Mouse (Mus musculus): ENCODE data around the gene Sepsecs. TPM values are rescaled to one million over a fixed set of nuclear protein-coding genes. Genes with fewer than 3 reads are reported as not detected.

Gene Sepsecs
- polyA plus RNA-seq, 1 experiment: 9.9 TPM

DNA sequence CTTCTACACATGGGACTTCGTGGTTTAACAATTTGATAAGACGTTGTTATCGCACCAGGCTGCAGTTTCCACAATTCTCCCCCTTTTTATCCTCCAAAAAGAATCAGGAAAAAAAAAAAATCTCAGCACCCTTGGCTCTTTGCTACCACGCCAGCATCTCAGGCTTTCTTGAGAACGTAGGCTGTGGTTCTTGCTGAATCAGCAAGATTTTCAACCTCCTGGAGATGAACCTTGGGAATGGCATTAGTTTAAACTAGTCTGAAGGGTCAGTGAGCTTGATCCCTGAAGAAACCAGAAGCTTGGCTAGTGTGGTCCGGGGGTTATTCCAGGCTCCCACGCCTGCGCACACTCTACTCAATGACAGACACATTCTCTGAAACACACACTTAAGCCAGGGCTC lies 41.8 kb downstream of the Sepsecs start:
- Histone ChIP-seq H3K27ac (ENCODE audit: insufficient read depth, low read length) (no peak overlapping the region), H3K4me3 (replicated peaks; ENCODE audit: insufficient read depth, low read depth, low read length) (no peak overlapping the region), H3K27me3 (ENCODE audit: control insufficient read depth, insufficient read depth, low read length) (no peaks in the 10 kb centered on the region; the same call in 1 of the 2 replicates), H3K4me1 (ENCODE audit: control insufficient read depth, insufficient read depth, low read length) (no peaks in the 10 kb centered on the region)
- 94% methylated on average over 8 of the region's 8 CpGs for WGBS
- DNase-seq: no peak
- TF ChIP-seq CTCF (IDR thresholded peaks at IDR 0.05; ENCODE audit: borderline replicate concordance, insufficient read depth, low read depth, low read length): no peak
- TF ChIP-seq POLR2A (IDR thresholded peaks at IDR 0.05; ENCODE audit: borderline replicate concordance, insufficient read depth, low read length): no peak

- H3K27ac ChIP-seq (ENCODE audit: insufficient read depth, low read length): no peak overlapping the region
- H3K4me3 ChIP-seq (replicated peaks; ENCODE audit: insufficient read depth, low read depth, low read length): no peak overlapping the region
- H3K4me1 ChIP-seq (ENCODE audit: control insufficient read depth, insufficient read depth, low read length): no peaks in the 10 kb centered on the region
- DNase-seq: no peak
- 31% methylated on average over 8 of the region's 8 CpGs for WGBS
- TF ChIP-seq CTCF (IDR thresholded peaks at IDR 0.05; ENCODE audit: borderline replicate concordance, insufficient read depth, low read depth, low read length): no peak
- no peaks in the 10 kb centered on the region; the same call in 1 of the 2 replicates for H3K27me3 ChIP-seq (ENCODE audit: control insufficient read depth, insufficient read depth, low read length)
These were observed 43.4 kb downstream of the Sepsecs start for GRCm38 (mm10) chr5:52626092-52626491.

DNA sequence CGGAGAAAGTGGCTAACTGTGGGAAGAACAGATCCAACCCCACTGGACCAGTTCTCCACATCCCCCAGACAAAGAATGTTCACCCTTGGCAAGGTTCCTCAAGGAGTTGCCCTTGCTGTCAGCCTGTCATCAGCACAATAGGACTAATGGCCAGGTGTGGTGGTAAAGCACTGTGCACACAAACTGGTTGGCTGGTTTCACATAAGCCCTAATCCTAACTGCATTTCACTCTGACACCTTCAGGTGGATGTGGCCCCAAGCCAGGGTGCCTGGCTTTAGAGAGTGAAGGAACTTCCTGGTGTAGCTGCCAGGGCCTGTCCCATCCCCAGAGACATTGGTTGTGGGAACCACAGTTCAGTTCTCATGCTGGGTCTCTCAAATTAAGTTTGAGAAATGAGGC lies 44.6 kb downstream of the Sepsecs start:
- H3K27ac ChIP-seq (ENCODE audit: insufficient read depth, low read length): no peak overlapping the region
- H3K4me1 ChIP-seq (ENCODE audit: control insufficient read depth, insufficient read depth, low read length): no peaks in the 10 kb centered on the region
- TF ChIP-seq POLR2A (IDR thresholded peaks at IDR 0.05; ENCODE audit: borderline replicate concordance, insufficient read depth, low read length) (no peak), CTCF (IDR thresholded peaks at IDR 0.05; ENCODE audit: borderline replicate concordance, insufficient read depth, low read depth, low read length) (no peak)
- WGBS: 96% methylated on average over 1 of the region's 1 CpGs
- no peaks in the 10 kb centered on the region; the same call in 1 of the 2 replicates for H3K27me3 ChIP-seq (ENCODE audit: control insufficient read depth, insufficient read depth, low read length)
- no peak overlapping the region for H3K4me3 ChIP-seq (replicated peaks; ENCODE audit: insufficient read depth, low read depth, low read length)
- DNase-seq: no peak

DNA sequence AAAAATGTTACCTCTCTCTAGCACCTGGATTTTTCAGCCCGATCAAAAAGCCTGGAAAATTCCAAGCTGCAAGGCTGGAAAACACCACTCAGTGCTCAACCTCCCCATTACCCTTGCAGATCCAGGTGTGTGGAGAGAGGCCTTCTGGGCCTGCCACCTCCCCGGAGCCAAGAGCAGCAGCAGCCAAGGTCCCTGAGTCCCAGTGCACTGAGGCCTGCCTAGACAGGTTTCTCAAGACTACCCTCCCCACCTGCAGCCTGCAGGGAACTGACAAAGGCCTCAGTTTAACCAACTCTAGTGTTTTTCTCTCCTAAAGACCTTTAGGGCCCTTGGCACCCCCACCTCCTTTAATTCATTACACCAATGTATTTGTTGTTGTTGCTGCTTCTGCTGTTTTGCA lies 46.4 kb downstream of the Sepsecs start:
- no peak for DNase-seq
- 92% methylated on average over 2 of the region's 2 CpGs for WGBS
- no peak overlapping the region for H3K4me3 ChIP-seq (replicated peaks; ENCODE audit: insufficient read depth, low read depth, low read length)
- H3K27me3 ChIP-seq (ENCODE audit: control insufficient read depth, insufficient read depth, low read length): no peaks in the 10 kb centered on the region; the same call in 1 of the 2 replicates
- H3K4me1 ChIP-seq (ENCODE audit: control insufficient read depth, insufficient read depth, low read length): no peaks in the 10 kb centered on the region
- TF ChIP-seq CTCF (IDR thresholded peaks at IDR 0.05; ENCODE audit: borderline replicate concordance, insufficient read depth, low read depth, low read length) (no peak), POLR2A (IDR thresholded peaks at IDR 0.05; ENCODE audit: borderline replicate concordance, insufficient read depth, low read length) (no peak)
- H3K27ac ChIP-seq (ENCODE audit: insufficient read depth, low read length): no peak overlapping the region

DNA sequence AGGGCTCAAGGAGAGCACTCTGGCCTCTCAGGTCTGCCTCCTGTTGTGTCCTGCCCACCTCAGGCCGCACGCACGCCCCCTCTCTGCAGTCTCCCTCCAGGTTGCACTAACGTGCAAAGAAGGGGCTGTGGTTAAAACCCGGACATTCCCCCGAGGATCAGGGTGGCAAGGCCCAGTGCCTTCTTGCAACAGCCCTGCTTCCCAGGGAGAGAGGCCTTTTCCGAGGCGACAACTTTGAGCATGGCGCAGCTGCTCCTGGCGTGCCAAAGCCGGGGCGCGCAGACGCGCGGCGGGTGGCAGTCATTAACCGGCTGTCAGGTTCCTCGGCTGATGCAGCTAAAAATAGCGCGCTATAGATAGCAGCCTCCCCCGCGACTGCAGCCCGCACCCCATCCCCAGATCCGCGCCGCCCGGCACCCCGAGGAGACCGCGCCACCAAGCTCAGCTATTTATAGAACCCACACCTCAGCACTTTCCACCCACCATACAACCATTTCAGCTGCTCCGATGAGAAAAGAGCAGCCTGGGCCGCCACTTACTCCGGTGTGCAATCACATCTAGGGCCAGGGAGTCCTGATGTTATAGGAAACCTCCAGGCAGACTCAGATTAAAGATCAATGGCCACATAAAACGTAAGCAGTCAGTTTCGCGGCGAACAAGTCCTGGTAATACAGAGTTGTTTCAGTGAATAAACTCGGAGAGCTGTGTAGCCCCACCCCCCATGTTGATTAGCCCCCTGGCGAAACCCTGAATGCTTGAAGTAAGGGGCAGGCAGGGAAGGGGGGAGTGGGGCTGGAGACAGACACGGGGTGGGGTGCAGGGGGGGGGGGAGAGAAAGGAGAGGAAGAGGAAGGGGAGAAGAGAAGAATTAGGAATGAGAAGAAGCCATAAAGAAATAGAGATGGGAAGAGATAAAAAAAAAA lies 50.9 kb downstream of the Sepsecs start:
- Histone ChIP-seq H3K27ac (ENCODE audit: insufficient read depth, low read length) (no peak overlapping the region), H3K27me3 (ENCODE audit: control insufficient read depth, insufficient read depth, low read length) (no peaks in the 10 kb centered on the region), H3K4me1 (ENCODE audit: control insufficient read depth, insufficient read depth, low read length) (peaks cover 10% of the 10 kb centered on the region), H3K4me3 (replicated peaks; ENCODE audit: insufficient read depth, low read depth, low read length) (peak overlapping the region; percentile 25)
- DNase-seq: peak; percentile 76 to 82
- WGBS: 3% methylated on average over 41 of the region's 41 CpGs
- TF ChIP-seq CTCF (IDR thresholded peaks at IDR 0.05; ENCODE audit: borderline replicate concordance, insufficient read depth, low read depth, low read length): no peak
- TF ChIP-seq POLR2A (IDR thresholded peaks at IDR 0.05; ENCODE audit: borderline replicate concordance, insufficient read depth, low read length): no peak

DNA sequence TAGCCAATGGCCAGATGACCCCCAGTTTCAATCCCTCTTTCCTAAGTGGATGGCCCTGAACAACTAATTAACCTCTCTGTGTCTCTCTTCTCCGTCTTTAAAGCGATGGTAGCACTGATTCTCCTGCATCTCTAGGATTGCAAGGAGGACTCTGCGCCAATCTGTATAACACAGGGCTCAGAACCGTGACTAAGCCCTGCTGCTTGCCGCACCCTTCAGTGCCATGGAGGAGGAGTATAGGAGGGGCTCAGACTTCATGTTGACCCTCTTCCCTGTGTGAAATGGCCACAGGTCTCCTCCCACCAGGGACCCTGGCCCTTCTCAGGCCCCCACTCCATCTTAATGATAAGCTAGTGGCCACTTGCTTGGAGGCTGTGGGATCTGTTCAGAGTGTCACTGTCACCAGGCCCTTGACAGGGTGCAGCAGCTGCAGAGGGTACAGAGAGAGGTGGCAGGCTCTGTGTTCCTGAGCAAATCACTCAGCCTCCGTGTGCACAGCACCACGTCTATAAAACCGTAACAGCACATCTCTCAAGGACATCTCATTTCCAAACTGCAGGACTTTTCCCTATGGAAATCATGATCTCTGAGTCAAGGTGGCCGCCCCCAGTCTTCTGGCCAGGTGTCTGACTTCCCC lies 51.7 kb downstream of the Sepsecs start:
- WGBS: 80% methylated on average over 9 of the region's 9 CpGs
- Histone ChIP-seq H3K4me1 (ENCODE audit: control insufficient read depth, insufficient read depth, low read length) (peaks cover 10% of the 10 kb centered on the region), H3K4me3 (replicated peaks; ENCODE audit: insufficient read depth, low read depth, low read length) (no peak overlapping the region), H3K27me3 (ENCODE audit: control insufficient read depth, insufficient read depth, low read length) (no peaks in the 10 kb centered on the region), H3K27ac (ENCODE audit: insufficient read depth, low read length) (no peak overlapping the region)
- no peak for DNase-seq
- TF ChIP-seq CTCF (IDR thresholded peaks at IDR 0.05; ENCODE audit: borderline replicate concordance, insufficient read depth, low read depth, low read length): no peak
- TF ChIP-seq POLR2A (IDR thresholded peaks at IDR 0.05; ENCODE audit: borderline replicate concordance, insufficient read depth, low read length): no peak

DNA sequence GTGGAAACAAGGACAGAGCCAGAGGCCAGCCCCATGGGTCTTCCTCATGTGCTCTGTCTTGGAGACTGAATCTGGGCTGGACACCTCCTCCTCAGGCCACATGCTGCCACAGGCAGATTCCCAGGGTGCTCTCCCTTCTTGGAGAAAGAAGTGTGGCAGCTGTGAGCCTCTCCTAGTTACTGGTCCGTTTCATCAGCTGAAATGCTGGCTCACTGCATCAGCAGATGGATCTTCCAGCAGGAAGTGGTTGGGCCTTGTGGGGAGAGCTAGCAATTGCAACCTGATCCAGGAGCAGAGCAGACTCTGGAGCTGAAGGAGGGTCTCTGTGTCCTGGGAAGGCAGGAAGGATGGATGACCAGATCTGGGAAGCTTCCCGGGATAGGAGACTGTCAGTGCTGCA lies 53.0 kb downstream of the Sepsecs start:
- Histone ChIP-seq H3K27ac (ENCODE audit: insufficient read depth, low read length) (no peak overlapping the region), H3K27me3 (ENCODE audit: control insufficient read depth, insufficient read depth, low read length) (no peaks in the 10 kb centered on the region), H3K4me1 (ENCODE audit: control insufficient read depth, insufficient read depth, low read length) (peaks cover 10% of the 10 kb centered on the region), H3K4me3 (replicated peaks; ENCODE audit: insufficient read depth, low read depth, low read length) (no peak overlapping the region)
- WGBS: 14% methylated on average over 2 of the region's 2 CpGs
- peak; percentile 22 to 23 for DNase-seq
- TF ChIP-seq POLR2A (IDR thresholded peaks at IDR 0.05; ENCODE audit: borderline replicate concordance, insufficient read depth, low read length) (no peak), CTCF (IDR thresholded peaks at IDR 0.05; ENCODE audit: borderline replicate concordance, insufficient read depth, low read depth, low read length) (no peak)

DNA sequence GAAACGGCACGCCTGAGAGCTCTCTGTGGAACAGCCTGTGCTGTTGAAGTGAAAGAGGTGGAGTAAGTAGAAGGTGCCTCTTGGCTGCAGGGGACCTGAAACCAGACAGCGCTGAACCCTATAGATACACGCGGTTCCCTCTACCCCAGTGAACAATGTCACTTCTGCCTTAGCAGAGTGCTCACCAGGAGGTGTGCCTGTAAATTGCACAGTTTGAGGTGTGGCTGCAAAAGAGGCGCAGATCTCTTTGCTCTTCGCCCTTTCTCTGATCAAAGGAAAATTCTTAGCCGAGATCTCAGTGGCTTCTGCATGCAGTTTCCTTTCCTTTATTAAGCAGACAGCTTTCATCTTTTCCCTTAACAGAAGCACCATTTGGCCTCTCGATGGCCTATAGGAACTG lies 54.1 kb downstream of the Sepsecs start:
- Histone ChIP-seq H3K4me3 (replicated peaks; ENCODE audit: insufficient read depth, low read depth, low read length) (no peak overlapping the region), H3K27me3 (ENCODE audit: control insufficient read depth, insufficient read depth, low read length) (no peaks in the 10 kb centered on the region), H3K27ac (ENCODE audit: insufficient read depth, low read length) (no peak overlapping the region), H3K4me1 (ENCODE audit: control insufficient read depth, insufficient read depth, low read length) (peaks cover 12% of the 10 kb centered on the region)
- no peak for TF ChIP-seq POLR2A (IDR thresholded peaks at IDR 0.05; ENCODE audit: borderline replicate concordance, insufficient read depth, low read length)
- no peak for TF ChIP-seq CTCF (IDR thresholded peaks at IDR 0.05; ENCODE audit: borderline replicate concordance, insufficient read depth, low read depth, low read length)
- WGBS: 86% methylated on average over 9 of the region's 9 CpGs
- no peak for DNase-seq

Data from cerebellum, adult 2 months (tissue).